Mouse (Mus musculus): ENCODE measurements around the gene Cacna2d1. TPM values are rescaled to one million over a fixed set of nuclear protein-coding genes. Genes with fewer than 3 reads are reported as not detected.

The Cacna2d1 gene
- polyA plus RNA-seq, 1 experiment from 2014 or later, result 44.3 TPM

- ATAC-seq (ENCODE audit: low read depth), result no peak
These were observed 309.1 kb downstream of the Cacna2d1 start for GRCm38 (mm10) chr5:16243599-16243998.

GRCm38 (mm10) chr5:16252738-16253513 is 318.4 kb downstream of the Cacna2d1 start:
- Histone ChIP-seq H3K9me3 (no peaks in the 10 kb centered on the region), H3K4me1 (replicated peaks) (peaks cover 3% of the 10 kb centered on the region; the same call in 1 of the 2 replicates), H3K27ac (replicated peaks) (peak overlapping the region; percentile 42), H3K9ac (no peak overlapping the region), H3K4me2 (no peak overlapping the region), H3K36me3 (0 out of 2 replicates have a peak, but pooled peaks cover 4% of the 10 kb centered on the region), H3K27me3 (no peaks in the 10 kb centered on the region), H3K4me3 (no peak overlapping the region)
- 53% methylated on average over 6 of the region's 6 CpGs for WGBS
- peak; percentile 63; the same call in 1 of the 2 replicates for ATAC-seq (ENCODE audit: low read depth)

More at GRCm38 (mm10) chr5:16243599-16243998, 309.1 kb downstream of the Cacna2d1 start:
- no peak overlapping the region for H3K9ac ChIP-seq
- no peaks in the 10 kb centered on the region for H3K36me3 ChIP-seq
- WGBS, result 37% methylated on average over 2 of the region's 2 CpGs
- H3K27ac ChIP-seq (replicated peaks), result no peak overlapping the region
- no peaks in the 10 kb centered on the region for H3K27me3 ChIP-seq
- H3K4me1 ChIP-seq (replicated peaks), result no peaks in the 10 kb centered on the region
- H3K4me3 ChIP-seq, result no peak overlapping the region
- H3K9me3 ChIP-seq, result no peaks in the 10 kb centered on the region
- no peak overlapping the region for H3K4me2 ChIP-seq

GRCm38 (mm10) chr5:16253768-16254167 is 319.3 kb downstream of the Cacna2d1 start:
- H3K27me3 ChIP-seq, result no peaks in the 10 kb centered on the region
- WGBS, result 86% methylated on average over 1 of the region's 1 CpGs
- no peak for ATAC-seq (ENCODE audit: low read depth)
- 0 out of 2 replicates have a peak, but pooled peaks cover 4% of the 10 kb centered on the region for H3K36me3 ChIP-seq
- no peak overlapping the region for H3K9ac ChIP-seq
- no peaks in the 10 kb centered on the region for H3K9me3 ChIP-seq
- no peak overlapping the region for H3K27ac ChIP-seq (replicated peaks)
- no peak overlapping the region for H3K4me3 ChIP-seq
- peaks cover 3% of the 10 kb centered on the region; the same call in 1 of the 2 replicates for H3K4me1 ChIP-seq (replicated peaks)
- no peak overlapping the region for H3K4me2 ChIP-seq

- Histone ChIP-seq H3K27ac (replicated peaks) (no peak overlapping the region), H3K9ac (no peak overlapping the region), H3K27me3 (no peaks in the 10 kb centered on the region), H3K4me3 (no peak overlapping the region), H3K4me1 (replicated peaks) (no peaks in the 10 kb centered on the region), H3K4me2 (no peak overlapping the region), H3K36me3 (0 out of 2 replicates have a peak, but pooled peaks cover 3% of the 10 kb centered on the region), H3K9me3 (no peaks in the 10 kb centered on the region)
- 79% methylated on average over 6 of the region's 6 CpGs for WGBS
- ATAC-seq (ENCODE audit: low read depth), result no peak
These were observed 330.9 kb downstream of the Cacna2d1 start for GRCm38 (mm10) chr5:16265385-16265784.

GRCm38 (mm10) chr5:16277058-16277457 is 342.6 kb downstream of the Cacna2d1 start:
- no peak overlapping the region for H3K4me2 ChIP-seq
- 78% methylated on average over 2 of the region's 2 CpGs for whole genome bisulfite sequencing
- no peak for ATAC-seq (ENCODE audit: low read depth)
- no peak overlapping the region for H3K9ac ChIP-seq
- H3K27ac ChIP-seq (replicated peaks), result no peak overlapping the region
- no peaks in the 10 kb centered on the region for H3K9me3 ChIP-seq
- H3K27me3 ChIP-seq, result no peaks in the 10 kb centered on the region
- no peaks in the 10 kb centered on the region for H3K4me1 ChIP-seq (replicated peaks)
- H3K36me3 ChIP-seq, result 0 out of 2 replicates have a peak, but pooled peaks cover 3% of the 10 kb centered on the region
- no peak overlapping the region for H3K4me3 ChIP-seq

GRCm38 (mm10) chr5:16281229-16281628 is 346.7 kb downstream of the Cacna2d1 start:
- Histone ChIP-seq H3K27ac (replicated peaks) (no peak overlapping the region), H3K36me3 (0 out of 2 replicates have a peak, but pooled peaks cover 3% of the 10 kb centered on the region), H3K4me1 (replicated peaks) (no peaks in the 10 kb centered on the region), H3K4me2 (no peak overlapping the region), H3K9ac (no peak overlapping the region), H3K27me3 (no peaks in the 10 kb centered on the region), H3K9me3 (no peaks in the 10 kb centered on the region), H3K4me3 (no peak overlapping the region)
- 89% methylated on average over 5 of the region's 5 CpGs for WGBS
- no peak for ATAC-seq (ENCODE audit: low read depth)

GRCm38 (mm10) chr5:16293223-16293622 is 358.7 kb downstream of the Cacna2d1 start:
- Histone ChIP-seq H3K9ac (no peak overlapping the region), H3K27ac (replicated peaks) (no peak overlapping the region), H3K4me3 (no peak overlapping the region), H3K9me3 (no peaks in the 10 kb centered on the region), H3K27me3 (no peaks in the 10 kb centered on the region), H3K36me3 (no peaks in the 10 kb centered on the region), H3K4me2 (no peak overlapping the region), H3K4me1 (replicated peaks) (peaks cover 5% of the 10 kb centered on the region; the same call in 1 of the 2 replicates)
- ATAC-seq (ENCODE audit: low read depth), result no peak
- WGBS, result 15% methylated on average over 1 of the region's 1 CpGs

- no peaks in the 10 kb centered on the region for H3K27me3 ChIP-seq
- H3K27ac ChIP-seq (replicated peaks), result no peak overlapping the region
- peaks cover 5% of the 10 kb centered on the region; the same call in 1 of the 2 replicates for H3K4me1 ChIP-seq (replicated peaks)
- H3K9ac ChIP-seq, result no peak overlapping the region
- 64% methylated on average over 4 of the region's 4 CpGs for WGBS
- H3K9me3 ChIP-seq, result no peaks in the 10 kb centered on the region
- ATAC-seq (ENCODE audit: low read depth), result no peak
- no peaks in the 10 kb centered on the region for H3K36me3 ChIP-seq
- H3K4me3 ChIP-seq, result no peak overlapping the region
- no peak overlapping the region for H3K4me2 ChIP-seq
These were observed 359.3 kb downstream of the Cacna2d1 start for GRCm38 (mm10) chr5:16293825-16294224.

- H3K9ac ChIP-seq, result no peak overlapping the region
- H3K4me1 ChIP-seq (replicated peaks), result peaks cover 5% of the 10 kb centered on the region; the same call in 1 of the 2 replicates
- 58% methylated on average over 4 of the region's 4 CpGs for WGBS
- H3K9me3 ChIP-seq, result no peaks in the 10 kb centered on the region
- no peaks in the 10 kb centered on the region for H3K27me3 ChIP-seq
- H3K4me3 ChIP-seq, result no peak overlapping the region
- no peak for ATAC-seq (ENCODE audit: low read depth)
- H3K36me3 ChIP-seq, result no peaks in the 10 kb centered on the region
- H3K27ac ChIP-seq (replicated peaks), result no peak overlapping the region
- no peak overlapping the region for H3K4me2 ChIP-seq
These were observed 360.2 kb downstream of the Cacna2d1 start for GRCm38 (mm10) chr5:16294708-16295107.

- no peaks in the 10 kb centered on the region for H3K9me3 ChIP-seq
- no peak for ATAC-seq (ENCODE audit: low read depth)
- peaks cover 5% of the 10 kb centered on the region; the same call in 1 of the 2 replicates for H3K4me1 ChIP-seq (replicated peaks)
- H3K4me3 ChIP-seq, result no peak overlapping the region
- H3K27ac ChIP-seq (replicated peaks), result no peak overlapping the region
- H3K4me2 ChIP-seq, result no peak overlapping the region
- no peaks in the 10 kb centered on the region for H3K27me3 ChIP-seq
- no peaks in the 10 kb centered on the region for H3K36me3 ChIP-seq
- WGBS, result 63% methylated on average over 4 of the region's 4 CpGs
- H3K9ac ChIP-seq, result no peak overlapping the region
These were observed 362.8 kb downstream of the Cacna2d1 start for GRCm38 (mm10) chr5:16297170-16297771.

- WGBS, result 88% methylated on average over 6 of the region's 6 CpGs
- no peak overlapping the region for H3K27ac ChIP-seq (replicated peaks)
- H3K4me1 ChIP-seq (replicated peaks), result peaks cover 5% of the 10 kb centered on the region; the same call in 1 of the 2 replicates
- no peak for ATAC-seq (ENCODE audit: low read depth)
- H3K9ac ChIP-seq, result no peak overlapping the region
- no peak overlapping the region for H3K4me2 ChIP-seq
- H3K36me3 ChIP-seq, result no peaks in the 10 kb centered on the region
- no peaks in the 10 kb centered on the region for H3K27me3 ChIP-seq
- no peak overlapping the region for H3K4me3 ChIP-seq
- H3K9me3 ChIP-seq, result no peaks in the 10 kb centered on the region
These were observed 365.1 kb downstream of the Cacna2d1 start for GRCm38 (mm10) chr5:16299631-16300030.

All from neural tube, embryonic 13.5 days (tissue).